Mouse (Mus musculus) layer of hippocampus, adult 9-10 months (tissue): ENCODE data around the gene Olfr223.
"Not testable (repeated sequence)": the region's sequence is repeated elsewhere in the genome, so short reads cannot be mapped to it uniquely, and the experiment has no call there.

Source experiments
- DNase-seq: peaks from one replicate; pipeline ENCODE4 v3.0.0; 2022; ENCODE audit warnings: low spot score

Olfr223 gene

GRCm38 (mm10) chr11:59596950-59597349 lies 3.9 kb upstream of the Olfr223 start:
- DNase-seq, result no peak

DNA sequence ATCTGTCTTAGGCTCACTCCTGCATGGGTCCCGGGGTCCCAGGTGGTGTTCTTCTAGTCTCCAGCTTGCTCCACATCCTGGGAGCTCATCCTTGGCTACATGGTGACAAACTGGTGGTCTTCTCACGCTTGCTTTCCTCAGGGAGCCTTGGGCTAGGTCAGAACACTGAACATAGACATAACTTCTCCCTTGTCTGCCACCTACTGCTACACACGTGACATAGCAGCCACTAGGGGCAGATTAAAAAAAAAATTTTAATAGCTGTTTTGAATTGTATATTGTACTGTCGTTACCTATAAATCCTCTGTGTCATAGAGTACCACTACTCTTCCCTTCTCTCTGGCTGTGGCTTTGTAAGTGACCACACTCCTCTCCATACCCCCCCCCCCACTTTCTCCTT lies 3.0 kb upstream of the Olfr223 start:
- no peak for DNase-seq

DNA sequence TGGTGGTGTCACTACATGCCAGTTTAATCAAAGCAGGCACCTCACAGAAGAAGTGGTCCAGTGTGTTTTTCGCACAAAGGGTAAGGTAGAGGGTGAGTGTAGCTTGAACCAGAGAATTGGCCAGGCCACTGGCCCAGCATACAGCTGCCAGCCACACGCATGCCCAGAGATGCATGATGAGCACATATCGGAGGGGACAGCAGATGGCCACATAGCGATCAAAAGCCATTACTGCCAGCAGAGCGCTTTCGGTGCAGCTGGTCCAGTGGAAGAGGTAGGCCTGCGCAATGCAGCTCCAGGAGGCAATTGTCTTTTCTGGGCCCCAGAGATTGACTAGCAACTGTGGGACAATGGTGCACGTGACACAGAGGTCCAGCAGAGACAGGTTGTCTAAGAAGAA lies 3.6 kb downstream of the Olfr223 start:
- no peak for DNase-seq

GRCm38 (mm10) chr11:59584539-59584938 lies 8.6 kb downstream of the Olfr223 start:
- no peak for DNase-seq

DNA sequence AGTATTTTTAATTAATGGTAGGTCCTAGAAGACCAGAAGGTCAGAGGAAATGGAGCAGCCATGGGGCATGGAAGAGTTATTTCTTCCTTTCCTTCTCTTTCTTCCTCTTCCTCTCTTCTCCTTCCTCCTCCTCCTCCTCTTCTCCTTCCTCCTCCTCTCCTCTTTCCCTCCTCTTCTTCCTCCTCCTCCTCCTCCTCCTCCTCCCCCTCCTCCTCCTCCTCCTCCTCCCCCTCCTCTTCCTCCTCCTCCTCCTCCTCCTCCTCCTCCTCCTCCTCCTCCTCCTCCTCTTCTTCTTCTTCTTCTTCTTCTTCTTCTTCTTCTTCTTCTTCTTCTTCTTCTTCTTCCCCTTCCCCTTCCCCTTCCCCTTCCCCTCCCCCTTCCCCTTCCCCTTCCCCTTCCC lies 17.0 kb downstream of the Olfr223 start, which contains the start of gene Olfr222:
TSS of gene Olfr222 (minus strand) at position 101 of the 400 bp plus-strand sequence.
- not testable (repeated sequence) for DNase-seq

DNA sequence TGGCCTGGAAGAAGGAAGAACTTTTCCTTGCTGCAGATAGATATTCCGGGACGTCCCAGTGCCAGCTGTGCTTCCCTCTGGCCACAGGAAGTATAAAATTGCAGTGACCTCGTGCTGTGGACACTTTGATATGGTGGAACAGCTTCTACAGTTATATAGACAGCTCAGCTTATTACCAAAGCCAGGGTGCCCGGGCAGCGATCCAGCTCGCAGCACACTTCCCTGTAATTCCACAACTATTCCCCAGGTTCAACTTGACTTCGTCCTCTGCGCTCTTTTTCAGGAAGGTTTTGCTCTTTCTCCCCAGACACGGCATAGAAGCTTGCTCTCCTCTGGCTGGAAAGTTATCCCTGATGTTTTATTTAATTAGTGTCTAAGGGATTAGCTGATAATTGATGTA lies 17.4 kb downstream of the Olfr223 start:
- DNase-seq, result no peak

- DNase-seq, result no peak
Observed at GRCm38 (mm10) chr11:59569306-59569705, 23.8 kb downstream of the Olfr223 start.

GRCm38 (mm10) chr11:59562837-59563236 lies 30.3 kb downstream of the Olfr223 start:
- DNase-seq, result no peak

- DNase-seq, result no peak
Observed at GRCm38 (mm10) chr11:59562336-59562735, 30.8 kb downstream of the Olfr223 start.

DNA sequence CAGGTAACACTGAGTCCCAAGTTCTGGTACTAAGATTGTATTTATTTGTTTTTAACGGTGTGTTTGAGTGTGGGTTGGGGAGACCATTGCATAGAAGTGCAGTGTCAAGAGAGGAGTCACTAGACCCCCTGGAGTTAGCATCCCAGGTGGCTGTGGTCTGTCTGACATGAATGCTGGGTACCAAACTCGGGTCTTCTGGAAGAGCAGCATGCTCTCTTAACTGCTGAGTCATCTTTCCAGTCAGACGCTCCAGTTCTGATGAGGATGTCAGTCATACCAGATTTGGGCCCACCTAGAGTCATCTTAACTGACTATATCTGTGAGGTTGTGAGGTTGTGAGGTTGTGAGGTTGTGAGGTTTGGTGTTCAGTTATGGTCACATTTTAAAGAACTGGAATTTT lies 32.2 kb downstream of the Olfr223 start:
- no peak for DNase-seq

DNA sequence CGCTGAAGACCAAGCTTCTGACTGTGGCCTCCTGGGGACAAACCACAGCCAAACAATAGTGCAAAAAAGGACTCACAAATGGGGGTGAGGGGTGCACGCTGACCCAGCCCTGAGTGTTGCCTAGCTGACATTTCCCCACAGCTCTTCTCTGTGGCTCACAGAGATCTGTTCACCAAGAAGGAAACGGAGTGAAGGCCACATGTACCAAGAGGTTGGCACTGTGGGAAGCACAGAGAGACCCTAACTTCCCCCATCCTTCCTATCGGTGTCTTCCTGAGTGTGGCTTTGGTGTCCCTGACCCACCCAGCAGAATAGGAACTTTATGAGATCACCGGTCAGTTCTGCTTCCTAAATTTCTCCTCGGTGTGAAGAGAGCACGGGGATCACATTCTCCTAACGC lies 38.6 kb downstream of the Olfr223 start:
- DNase-seq, result no peak

DNA sequence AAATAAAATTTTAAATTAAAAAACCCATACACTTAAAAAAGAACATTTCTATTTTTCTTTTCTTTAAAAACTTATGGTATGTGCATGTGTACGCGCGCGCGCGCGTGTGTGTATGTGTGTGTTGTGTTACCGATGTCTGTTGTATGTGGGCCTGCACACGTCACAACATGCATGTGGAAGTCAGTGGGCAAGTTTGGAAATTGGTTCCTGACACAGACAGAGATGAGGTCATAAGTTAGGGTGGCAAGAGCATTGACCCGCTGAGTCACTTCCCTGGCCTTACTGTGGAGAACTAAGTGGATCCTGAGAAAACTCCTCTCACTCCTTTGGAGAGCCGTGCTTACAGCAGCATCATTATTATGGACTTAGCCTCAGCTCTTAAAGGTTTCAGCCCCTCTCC lies 39.0 kb downstream of the Olfr223 start:
- DNase-seq, result no peak

DNA sequence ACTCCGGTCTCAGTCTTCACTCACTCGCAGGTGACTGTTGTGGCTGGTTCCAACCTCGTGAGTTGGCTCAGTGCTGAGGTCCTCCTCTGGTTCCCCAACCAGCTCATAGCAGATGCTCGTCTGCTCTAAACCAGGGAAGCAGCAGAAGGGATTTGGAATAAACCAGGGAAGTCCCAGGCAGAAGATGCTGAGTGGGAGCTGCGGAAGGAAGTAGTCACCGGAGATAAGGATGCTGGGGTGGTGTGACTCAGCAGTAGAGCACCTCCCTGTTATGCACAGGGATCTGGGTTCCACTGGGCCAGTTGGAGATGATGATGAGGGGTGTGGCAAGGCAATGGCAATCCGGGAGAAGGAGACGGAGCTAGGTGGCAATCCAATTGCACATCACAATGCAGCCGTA lies 49.1 kb downstream of the Olfr223 start:
- DNase-seq, result no peak

DNA sequence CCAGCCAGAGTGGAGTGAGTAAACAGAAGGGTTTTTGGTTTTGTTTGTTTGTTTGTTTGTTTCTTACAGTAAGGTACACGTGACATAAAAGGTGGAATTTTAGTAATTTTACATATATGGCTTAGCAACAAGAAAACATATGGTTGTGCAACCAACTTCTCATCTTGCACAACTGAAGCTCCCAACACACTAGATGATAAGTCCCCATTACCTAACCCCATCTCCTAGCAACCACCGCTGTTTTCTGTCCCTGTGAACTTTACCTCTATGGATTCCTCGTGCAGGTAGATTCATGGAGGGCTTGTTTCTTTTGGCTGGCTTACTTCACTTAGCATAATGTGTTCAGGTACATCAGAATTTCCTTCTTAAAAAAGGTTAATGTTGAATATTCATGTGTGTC lies 49.7 kb downstream of the Olfr223 start:
- no peak for DNase-seq

- DNase-seq, result no peak
Observed at GRCm38 (mm10) chr11:59542442-59542841, 50.6 kb downstream of the Olfr223 start.

DNA sequence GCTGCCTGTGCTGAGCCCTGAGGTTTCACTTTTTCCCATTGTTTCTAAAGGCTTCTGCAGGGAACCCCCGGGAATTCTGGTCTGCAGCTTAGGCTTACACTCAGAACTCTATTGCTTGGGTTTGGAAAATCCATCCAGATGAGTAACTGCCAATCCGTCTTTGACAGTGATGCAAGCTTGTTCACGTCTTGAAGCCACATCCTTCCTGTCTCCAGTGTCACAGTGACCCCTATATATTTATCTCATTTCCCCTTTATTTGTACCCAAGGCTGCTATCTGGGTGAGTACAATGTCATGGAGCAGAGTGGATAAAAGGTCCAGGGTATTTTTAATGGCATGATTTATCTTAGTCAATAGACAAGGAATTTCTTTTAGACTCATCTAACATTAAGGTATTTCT lies 51.8 kb downstream of the Olfr223 start, which contains the start of gene Nlrp3:
TSS of gene Nlrp3 (plus strand) at position 245 of the 400 bp plus-strand sequence.
- no peak for DNase-seq

DNA sequence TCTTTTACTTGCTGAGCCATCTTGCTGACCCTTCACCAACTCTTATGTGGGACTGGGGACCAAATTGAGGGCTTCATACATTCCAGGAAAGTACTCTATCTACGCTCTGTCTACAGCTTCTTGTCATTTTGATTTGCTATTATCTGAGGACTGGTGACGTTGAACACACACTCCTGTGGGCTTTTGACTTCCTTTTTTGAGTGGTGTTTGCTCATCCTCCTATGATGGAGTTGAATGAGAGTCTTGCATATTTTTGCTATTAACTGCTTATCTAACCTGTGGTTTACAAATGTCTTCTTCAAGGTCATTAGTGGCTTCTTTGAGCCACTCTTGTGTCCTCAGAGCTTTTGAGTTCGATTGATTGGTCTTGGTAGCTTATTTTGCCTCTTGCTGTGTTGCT lies 53.0 kb downstream of the Olfr223 start:
- DNase-seq, result no peak
